Mouse (Mus musculus) C2C12 (cell line): Measurements from ENCODE around the gene Myh2. TPM values are rescaled to one million over a fixed set of nuclear protein-coding genes. Genes with fewer than 3 reads are reported as not detected.

Source experiments
- H3K27me3 ChIP-seq: one replicate; pipeline ENCODE4 v1.6.1; 2011; ENCODE audit not compliant: control insufficient read depth, insufficient read depth, insufficient read length
- H3K36me3 ChIP-seq: one replicate; pipeline ENCODE4 v1.6.1; 2011; ENCODE audit not compliant: control insufficient read depth, insufficient read depth
- H3K4me3 ChIP-seq: one replicate; pipeline ENCODE4 v1.5.1; 2011; ENCODE audit warnings: mild to moderate bottlenecking, control low read depth; ENCODE audit not compliant: poor library complexity, insufficient read depth, severe bottlenecking
- H3K79me2 ChIP-seq: one replicate; pipeline ENCODE4 v1.6.1; 2011; ENCODE audit not compliant: control insufficient read depth, insufficient read depth
- H3K79me3 ChIP-seq: one replicate; pipeline ENCODE4 v1.6.1; 2011; ENCODE audit warnings: low read depth, control low read depth
- H3ac ChIP-seq: one replicate; pipeline ENCODE3; 2011; ENCODE audit warnings: low read depth; ENCODE audit not compliant: control insufficient read depth, insufficient read length
- CEBPB ChIP-seq: IDR thresholded peaks from one replicate; pipeline ENCODE4 v1.6.1; 2011; ENCODE audit warnings: low read depth, mild to moderate bottlenecking, control low read depth, moderate library complexity
- CTCF ChIP-seq: IDR thresholded peaks from one replicate; pipeline ENCODE4 v1.5.1; 2011; ENCODE audit not compliant: control insufficient read depth, insufficient read depth, insufficient read length
- FOSL1 ChIP-seq: IDR thresholded peaks from one replicate; pipeline ENCODE4 v1.8.0; 2011; ENCODE audit warnings: mild to moderate bottlenecking, low read length; ENCODE audit not compliant: poor library complexity, insufficient read depth, severe bottlenecking
- MAX ChIP-seq: IDR thresholded peaks from one replicate; pipeline ENCODE4 v1.6.1; 2011; ENCODE audit warnings: mild to moderate bottlenecking, control low read depth
- MYOD1 ChIP-seq: IDR thresholded peaks from one replicate; pipeline ENCODE4 v1.6.1; 2011; ENCODE audit warnings: low read depth; ENCODE audit not compliant: control insufficient read depth, insufficient read length
- MYOG ChIP-seq: IDR thresholded peaks from one replicate; pipeline ENCODE4 v1.6.1; 2011; ENCODE audit not compliant: control insufficient read depth, insufficient read length; ENCODE audit errors: extremely low read depth
- USF1 ChIP-seq: IDR thresholded peaks from one replicate; pipeline ENCODE4 v1.6.1; 2011; ENCODE audit warnings: low read depth, mild to moderate bottlenecking, control low read depth, moderate library complexity
- polyA plus RNA-seq: library from polyadenylated mRNA; unstranded; fragments of >200 nt; fragmentation: generic; extraction: Trizol; gene quantifications from one replicate; pipeline ENCODE4 v1.2.1, GENCODE M21; 2012; ENCODE audit warnings: missing spikeins

Myh2 gene
- polyA plus RNA-seq, 1 experiment, result not detected

- Histone ChIP-seq H3K36me3 (no peaks in the 10 kb centered on the region), H3K79me3 (no peaks in the 10 kb centered on the region), H3K4me3 (no peak overlapping the region), H3K79me2 (no peaks in the 10 kb centered on the region), H3K27me3 (peaks cover 4% of the 10 kb centered on the region), H3ac (no peak overlapping the region)
- TF ChIP-seq MYOD1, result peak; percentile 95
- no peak for TF ChIP-seq FOSL1
- TF ChIP-seq MAX, result no peak
- no peak for TF ChIP-seq CTCF
These were observed 26.1 kb upstream of the Myh2 start for GRCm38 (mm10) chr11:67144559-67145265.

DNA sequence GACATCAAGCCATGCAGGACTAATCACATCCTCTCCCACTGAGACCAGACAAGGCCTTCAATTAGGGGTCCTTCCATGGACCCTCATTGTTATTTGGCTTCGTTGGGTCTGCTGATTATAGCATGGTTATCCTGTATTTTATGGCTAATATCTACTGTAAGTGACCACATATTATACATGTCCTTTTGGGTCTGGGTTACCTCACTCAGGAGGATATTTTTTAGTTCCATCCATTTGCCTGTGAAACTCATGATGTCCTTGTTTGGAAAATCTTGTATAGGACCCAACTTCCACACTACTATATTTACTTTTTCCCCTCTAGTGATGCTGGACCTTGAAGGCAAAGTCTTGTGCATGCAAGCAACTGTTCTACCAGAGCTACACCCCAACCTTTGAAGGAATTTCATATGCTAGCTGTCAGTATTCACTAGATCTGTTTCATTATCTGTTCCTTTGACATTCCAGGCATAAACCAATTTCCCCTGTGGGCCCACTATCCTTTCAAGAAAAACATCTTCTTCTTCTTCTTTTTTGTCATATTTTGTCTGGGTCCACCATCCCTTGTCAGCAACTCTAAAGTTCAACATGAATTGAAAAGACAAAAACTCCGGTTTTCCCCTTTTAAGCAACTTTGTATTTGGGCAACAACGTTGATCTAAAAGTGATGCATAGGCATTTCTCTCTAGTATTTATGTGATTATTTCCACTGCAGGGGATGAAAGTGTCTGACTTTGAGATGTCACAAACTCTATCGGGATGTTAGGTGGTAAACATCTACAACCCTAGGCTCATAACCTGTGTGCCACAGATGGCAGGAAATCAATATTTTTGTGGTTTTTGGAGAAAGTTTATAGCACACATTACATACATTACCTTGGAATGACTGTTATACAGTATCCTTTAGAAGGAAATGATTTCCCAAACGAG, 25.1 kb upstream of the Myh2 start:
- Histone ChIP-seq H3K79me2 (no peaks in the 10 kb centered on the region), H3K36me3 (no peaks in the 10 kb centered on the region), H3ac (no peak overlapping the region), H3K27me3 (peaks cover 4% of the 10 kb centered on the region), H3K4me3 (no peak overlapping the region), H3K79me3 (no peaks in the 10 kb centered on the region)
- no peak for TF ChIP-seq CTCF
- no peak for TF ChIP-seq MYOD1
- no peak for TF ChIP-seq MAX
- no peak for TF ChIP-seq MYOG
- TF ChIP-seq USF1, result no peak
- TF ChIP-seq CEBPB, result no peak
- no peak for TF ChIP-seq FOSL1

GRCm38 (mm10) chr11:67146409-67147282, 24.2 kb upstream of the Myh2 start:
- H3K79me2 ChIP-seq, result no peaks in the 10 kb centered on the region
- no peaks in the 10 kb centered on the region for H3K36me3 ChIP-seq
- no peak overlapping the region for H3K4me3 ChIP-seq
- no peaks in the 10 kb centered on the region for H3K79me3 ChIP-seq
- no peaks in the 10 kb centered on the region for H3K27me3 ChIP-seq
- no peak for TF ChIP-seq MYOD1
- TF ChIP-seq CEBPB, result no peak
- TF ChIP-seq USF1, result no peak
- TF ChIP-seq FOSL1, result no peak
- no peak for TF ChIP-seq MAX
- no peak for TF ChIP-seq MYOG
- no peak for TF ChIP-seq CTCF
- no peak overlapping the region for H3ac ChIP-seq

GRCm38 (mm10) chr11:67147283-67147921, 23.4 kb upstream of the Myh2 start:
- no peaks in the 10 kb centered on the region for H3K79me3 ChIP-seq
- no peaks in the 10 kb centered on the region for H3K27me3 ChIP-seq
- no peak overlapping the region for H3ac ChIP-seq
- TF ChIP-seq USF1 (no peak), FOSL1 (no peak), MYOG (no peak), MYOD1 (no peak), CEBPB (no peak), CTCF (no peak), MAX (no peak)
- H3K4me3 ChIP-seq, result no peak overlapping the region
- H3K79me2 ChIP-seq, result no peaks in the 10 kb centered on the region
- H3K36me3 ChIP-seq, result no peaks in the 10 kb centered on the region

GRCm38 (mm10) chr11:67148286-67149012, 22.4 kb upstream of the Myh2 start:
- TF ChIP-seq CEBPB (no peak), USF1 (no peak), MAX (no peak)
- Histone ChIP-seq H3K79me3 (no peaks in the 10 kb centered on the region), H3K79me2 (no peaks in the 10 kb centered on the region), H3K4me3 (no peak overlapping the region), H3ac (no peak overlapping the region), H3K27me3 (no peaks in the 10 kb centered on the region), H3K36me3 (no peaks in the 10 kb centered on the region)
